10 mouse cellular contexts compared by ENCODE assay signal in genomic region chr8:111624853-111625221, GRCm38 (mm10). TPM values are rescaled to one million over a fixed set of nuclear protein-coding genes. Genes with fewer than 3 reads are reported as not detected.
DNase-seq lines count a peak whose midpoint lies in the region; ATAC-seq lines count a peak whose summit lies in the region.
"Had no signal": no experiment of that assay in that cellular context is flagged by ENCODE, and none has a peak within 500 bp of the region (broad histone marks: within the 10 kb centered on the region; RNA-seq: fewer than 3 reads in every experiment).

No protein-coding gene starts in this region.

- H3K27ac ChIP-seq in heart, embryonic 15.5 days: peak overlapping the region; percentile 69; the same call in 1 of the 2 replicates
- no peak overlapping the region for H3K27ac ChIP-seq in embryonic facial prominence, embryonic 10.5 days (replicated peaks)

- 0 out of 2 replicates have a peak, but pooled peaks cover 5% of the 10 kb centered on the region for H3K36me3 ChIP-seq in heart, embryonic 15.5 days
- H3K36me3 ChIP-seq in embryonic facial prominence, embryonic 10.5 days (replicated peaks): peaks cover 74% of the 10 kb centered on the region

- H3K4me3 ChIP-seq in heart, embryonic 15.5 days: no peak overlapping the region
- H3K4me3 ChIP-seq in embryonic facial prominence, embryonic 10.5 days: no peak overlapping the region
- H3K4me3 ChIP-seq: embryonic facial prominence, embryonic 15.5 days had no signal

- no peaks in the 10 kb centered on the region for H3K9me3 ChIP-seq in heart, embryonic 15.5 days (replicated peaks)
- no peaks in the 10 kb centered on the region for H3K9me3 ChIP-seq in embryonic facial prominence, embryonic 10.5 days
- H3K9me3 ChIP-seq: embryonic facial prominence, embryonic 15.5 days had no signal

- ATAC-seq in heart, embryonic 15.5 days (replicated peaks; ENCODE audit: insufficient number of reproducible peaks, insufficient read depth, low FRiP score, low read depth): no peak

- H3K4me1 ChIP-seq in heart, embryonic 15.5 days (replicated peaks): peaks cover 31% of the 10 kb centered on the region
- H3K4me1 ChIP-seq in embryonic facial prominence, embryonic 10.5 days: peaks cover 5% of the 10 kb centered on the region; the same call in 1 of the 2 replicates

- DNase-seq in gastrocnemius, adult 18-20 months (ENCODE audit: low spot score): peak; percentile 84
- DNase-seq in gastrocnemius, postnatal 4 days (ENCODE audit: low spot score in 2 of 2): no peak
- peak; percentile 51 for DNase-seq in right cerebral cortex, adult 18-20 months
- DNase-seq in right cerebral cortex, postnatal 25 days: no peak
- peak; percentile 73 for DNase-seq in thymus, postnatal 4 days
- DNase-seq in embryonic facial prominence, embryonic 10.5 days (ENCODE audit: low spot score): no peak
- DNase-seq in adrenal gland, adult 2 months: no peak

- WGBS in heart, embryonic 15.5 days: 74% methylated on average over 10 of the region's 10 CpGs
- WGBS in embryonic facial prominence, embryonic 10.5 days: 92% methylated on average over 10 of the region's 10 CpGs

- H3K27me3 ChIP-seq in heart, embryonic 15.5 days: no peaks in the 10 kb centered on the region
- H3K27me3 ChIP-seq in embryonic facial prominence, embryonic 10.5 days (replicated peaks; ENCODE audit: low read depth, poor library complexity, severe bottlenecking): no peaks in the 10 kb centered on the region
- H3K27me3 ChIP-seq: embryonic facial prominence, embryonic 15.5 days had no signal

- no peak overlapping the region for H3K4me2 ChIP-seq in heart, embryonic 15.5 days
- H3K4me2 ChIP-seq: embryonic facial prominence, embryonic 15.5 days; liver, embryonic 11.5 days had no signal

- no peak overlapping the region for H3K9ac ChIP-seq in heart, embryonic 15.5 days
- H3K9ac ChIP-seq: embryonic facial prominence, embryonic 15.5 days had no signal

RNA-seq across cellular contexts. Expression of gene Ldhd, which starts 5.3 kb away (rescaled TPM):
- 10 to 100 TPM; 30.3 to 31.4 TPM for total RNA-seq in gastrocnemius, adult 18-20 months (2021)
- total RNA-seq in gastrocnemius, postnatal 4 days (2021): 1 to 10 TPM; 3.7 TPM
- polyA plus RNA-seq in heart, embryonic 15.5 days (2015; fragmentation: Nextera tagmentation; extraction: Ambion mirVana): 0.79 and 1.0 TPM in 2 replicates
- polyA plus RNA-seq in embryonic facial prominence, embryonic 10.5 days (2016; fragmentation: Nextera tagmentation; extraction: Ambion mirVana): 0.23 and 0.25 TPM in 2 replicates
- 10 to 100 TPM; 64.5 to 82.1 TPM for total RNA-seq in adrenal gland, adult 2 months (2021)
- 89.4 and 93.5 TPM in 2 replicates for polyA plus RNA-seq in adrenal gland, adult 2 months (2012; rRNA removed)

RNA-seq across cellular contexts. Expression of gene Zfp1, which starts 18.4 kb away (rescaled TPM):
- 1 to 10 TPM; 8.6 to 9.4 TPM for total RNA-seq in gastrocnemius, adult 18-20 months (2021)
- 10 to 100 TPM; 10.1 to 11.4 TPM for total RNA-seq in gastrocnemius, postnatal 4 days (2021)
- 11.7 and 15.0 TPM in 2 replicates for polyA plus RNA-seq in heart, embryonic 15.5 days (2015; fragmentation: Nextera tagmentation; extraction: Ambion mirVana)
- 20.2 and 20.9 TPM in 2 replicates for polyA plus RNA-seq in embryonic facial prominence, embryonic 10.5 days (2016; fragmentation: Nextera tagmentation; extraction: Ambion mirVana)
- 1 to 10 TPM; 6.1 to 9.8 TPM for total RNA-seq in adrenal gland, adult 2 months (2021)
- polyA plus RNA-seq in adrenal gland, adult 2 months (2012; rRNA removed): 5.3 and 5.6 TPM in 2 replicates

Comparison
In these comparisons a context has a peak if more than half of its experiments do, and no peak if none do; other contexts are left out.
1. DNase-seq: peak in gastrocnemius, adult 18-20 months (single experiment), right cerebral cortex, adult 18-20 months (single experiment) and thymus, postnatal 4 days (single experiment); none in gastrocnemius, postnatal 4 days (0 of 2), right cerebral cortex, postnatal 25 days (single experiment), embryonic facial prominence, embryonic 10.5 days (single experiment) and adrenal gland, adult 2 months (single experiment).
2. RNA of gene Ldhd, which starts 5.3 kb away (total RNA-seq): 64.5 to 82.1 TPM in adrenal gland, adult 2 months and 30.3 to 31.4 TPM in gastrocnemius, adult 18-20 months; 3.7 TPM in gastrocnemius, postnatal 4 days; every median in the first group is over 4 times any median in the second.